Mouse (Mus musculus): ENCODE results near the gene Skap1. TPM values are rescaled to one million over a fixed set of nuclear protein-coding genes. Genes with fewer than 3 reads are reported as not detected.
A peak's percentile ranks its signal among the peaks of the same experiment; 100 is the strongest.

Gene Skap1
- total RNA-seq, 2 experiments from 2014 or later, result not detected

- DNase-seq, result no peak
- Histone ChIP-seq H3K4me3 (no peak overlapping the region), H3K27ac (no peak overlapping the region)
- no peak for TF ChIP-seq CTCF (IDR thresholded peaks at IDR 0.05)
- intact Hi-C loops (cut with DNase I), result loop anchor here (5.0 kb wide), 1 partner anchor 238 kb away; no protein-coding TSS in a partner anchor
Observed at GRCm38 (mm10) chr11:96624436-96624835, 160.0 kb downstream of the Skap1 start.

DNA sequence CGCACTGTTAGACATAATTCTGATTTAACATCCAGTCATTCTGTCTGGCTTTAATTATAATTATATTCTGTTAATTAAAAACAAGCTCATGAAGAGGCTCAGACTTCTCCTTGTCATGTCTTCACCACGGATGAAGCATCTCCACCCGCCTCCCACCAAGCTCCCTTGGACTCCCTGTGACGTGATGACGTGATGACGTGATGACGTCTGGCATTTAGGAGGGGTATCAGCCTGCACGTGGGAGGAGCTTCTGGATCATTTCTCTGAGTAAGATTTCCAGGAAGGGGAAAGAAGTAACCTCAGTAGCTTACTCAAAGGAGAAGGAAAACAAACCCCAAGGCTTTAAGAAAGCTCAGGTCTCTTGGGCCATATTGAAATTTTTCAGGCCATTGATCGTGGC, 165.4 kb downstream of the Skap1 start:
- intact Hi-C loops (cut with DNase I), result no loop called here
- H3K4me3 ChIP-seq, result no peak overlapping the region
- TF ChIP-seq CTCF (IDR thresholded peaks at IDR 0.05), result no peak

DNA sequence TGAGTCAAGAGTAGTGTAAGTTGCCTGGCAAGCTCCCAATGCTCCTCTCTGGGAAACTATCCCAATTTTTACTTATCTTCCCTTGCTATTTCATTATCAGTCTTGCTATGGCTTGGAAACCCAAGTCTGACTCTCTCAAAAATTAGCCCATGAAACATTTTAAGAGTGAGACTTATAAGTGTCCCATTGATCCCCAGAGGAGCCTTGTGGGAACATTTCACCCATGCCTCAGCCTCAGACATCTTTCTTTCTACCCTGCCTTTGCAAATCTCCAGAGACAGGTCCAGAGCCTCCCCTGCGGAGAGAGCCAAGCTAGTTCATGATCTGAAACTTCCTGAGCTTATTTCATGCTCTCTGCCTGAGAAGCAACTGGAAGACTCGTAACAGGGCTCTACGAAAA, 167.1 kb downstream of the Skap1 start:
- no peak overlapping the region for H3K27ac ChIP-seq
- intact Hi-C loops (cut with DNase I), result no loop called here
- no peak for TF ChIP-seq CTCF (IDR thresholded peaks at IDR 0.05)
- H3K4me3 ChIP-seq, result no peak overlapping the region
- no peak for DNase-seq

More for the DNA sequence above, 165.4 kb downstream of the Skap1 start:
- no peak for DNase-seq
- no peak overlapping the region for H3K27ac ChIP-seq

DNA sequence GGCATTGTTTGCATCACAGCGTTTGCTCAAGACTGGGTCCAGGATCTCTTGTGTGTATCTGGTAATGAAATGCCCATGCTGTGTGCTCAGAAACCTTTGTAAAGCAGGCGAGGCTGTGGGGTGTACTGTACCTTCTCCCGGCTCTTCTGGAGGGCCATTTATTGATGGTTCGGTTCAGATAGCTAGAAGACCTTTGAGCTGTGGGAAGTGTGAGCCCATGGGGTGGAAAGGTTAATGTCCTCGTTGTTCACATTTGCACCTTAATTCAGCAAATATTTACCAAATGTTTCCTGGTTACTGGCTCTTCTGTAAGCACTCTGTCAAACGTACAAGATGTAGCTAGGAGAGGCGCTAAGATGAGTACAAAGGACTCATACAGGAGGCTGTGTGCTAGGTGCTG, 173.5 kb downstream of the Skap1 start:
- Histone ChIP-seq H3K27ac (no peak overlapping the region), H3K4me3 (no peak overlapping the region)
- TF ChIP-seq CTCF (IDR thresholded peaks at IDR 0.05), result no peak
- no peak for DNase-seq
- intact Hi-C loops (cut with DNase I), result no loop called here

DNA sequence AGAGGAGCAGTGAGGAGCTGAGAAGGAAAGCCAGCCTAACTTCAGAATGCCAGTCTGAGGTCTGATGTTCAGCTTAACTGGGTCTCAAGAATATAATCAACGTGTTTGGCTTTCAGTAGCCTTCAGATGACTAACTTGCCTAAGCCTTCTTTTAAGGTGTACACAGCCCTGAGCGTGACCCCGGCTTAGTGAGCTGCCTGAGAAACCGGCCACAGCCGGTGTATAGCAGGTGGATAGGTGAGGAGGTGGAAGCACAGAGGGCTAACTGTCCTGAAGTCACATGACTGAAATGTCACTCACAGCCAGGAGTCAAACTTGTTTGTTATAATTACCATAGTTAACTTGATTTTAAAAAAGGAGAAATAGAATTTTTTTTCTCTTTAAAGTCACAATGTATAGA, 175.4 kb downstream of the Skap1 start:
- Histone ChIP-seq H3K4me3 (no peak overlapping the region), H3K27ac (no peak overlapping the region)
- no peak for DNase-seq
- no peak for TF ChIP-seq CTCF (IDR thresholded peaks at IDR 0.05)
- intact Hi-C loops (cut with DNase I), result no loop called here

DNA sequence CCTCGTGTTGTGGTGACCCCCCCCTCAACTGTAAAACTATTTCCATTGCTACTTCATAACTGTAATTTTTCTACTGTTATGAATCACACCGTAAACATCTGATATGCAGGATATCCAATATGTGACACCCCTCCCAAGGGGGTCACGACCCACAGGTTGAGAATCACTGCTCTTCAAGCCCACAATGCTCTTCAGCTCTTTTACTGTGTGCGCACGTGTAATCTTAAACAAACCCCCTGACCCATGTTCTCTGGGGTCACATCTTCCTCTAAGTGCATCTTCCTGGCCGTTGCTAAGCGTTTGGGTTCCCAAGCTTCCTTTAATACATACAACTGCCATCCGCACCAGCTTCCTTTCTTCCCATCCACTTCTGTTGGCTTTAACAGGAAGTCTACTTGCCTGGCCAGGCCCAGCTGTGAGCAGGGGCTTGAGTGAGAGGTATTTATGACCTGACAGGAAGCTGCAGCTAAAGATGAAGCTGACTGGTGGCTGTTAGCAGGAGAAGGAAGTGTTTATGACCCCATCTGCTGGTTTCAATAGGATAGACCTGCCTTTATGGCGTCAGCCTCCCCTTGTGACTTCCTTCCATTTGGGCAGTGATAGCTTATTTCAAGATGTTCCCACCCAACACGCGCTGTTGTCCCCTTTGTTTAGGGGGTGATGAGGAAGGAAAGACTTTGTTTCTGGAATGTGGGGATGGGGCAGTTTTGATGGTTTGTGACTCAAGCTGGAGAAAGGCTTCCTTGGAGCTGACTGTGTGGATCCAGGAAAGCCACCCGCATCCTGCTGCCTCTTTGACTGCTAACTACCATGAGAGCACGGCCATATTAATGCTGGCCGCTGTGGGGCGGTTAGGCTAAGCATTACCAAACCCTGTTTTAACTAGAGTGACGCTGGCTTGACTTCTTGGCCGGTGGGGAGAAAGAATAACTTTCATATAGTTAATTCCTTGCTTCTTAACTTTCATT, 178.1 kb downstream of the Skap1 start:
- DNase-seq, result no peak
- intact Hi-C loops (cut with DNase I), result no loop called here
- H3K27ac ChIP-seq, result no peak overlapping the region
- no peak overlapping the region for H3K4me3 ChIP-seq
- TF ChIP-seq CTCF (IDR thresholded peaks at IDR 0.05), result no peak

GRCm38 (mm10) chr11:96644969-96645368, 180.6 kb downstream of the Skap1 start:
- H3K4me3 ChIP-seq, result no peak overlapping the region
- no peak for TF ChIP-seq CTCF (IDR thresholded peaks at IDR 0.05)
- no peak for DNase-seq
- intact Hi-C loops (cut with DNase I), result no loop called here
- H3K27ac ChIP-seq, result no peak overlapping the region

DNA sequence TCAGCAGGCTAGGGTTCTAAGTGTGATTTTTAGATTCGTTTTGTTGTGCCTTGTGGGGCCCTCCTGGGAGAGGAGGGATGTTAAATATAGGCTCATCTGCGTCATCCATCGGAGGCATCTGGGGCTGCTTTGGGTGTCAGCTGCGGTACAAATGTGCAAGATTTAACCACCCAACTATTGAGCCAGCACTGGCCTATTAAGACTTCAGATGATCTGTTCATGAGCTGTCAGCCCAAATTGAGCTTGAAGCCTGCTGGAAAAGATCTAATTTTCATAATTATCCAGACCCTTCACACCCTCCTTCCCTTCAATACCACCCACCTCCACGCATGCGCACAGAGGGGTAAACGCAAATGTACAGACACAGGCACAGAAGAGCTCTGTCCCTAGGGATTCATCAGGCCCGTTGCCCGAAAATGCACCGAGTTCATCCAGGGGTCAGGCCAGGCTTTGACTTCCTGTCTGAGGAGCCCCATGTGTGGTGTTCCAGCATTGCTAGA, 181.2 kb downstream of the Skap1 start:
- intact Hi-C loops (cut with DNase I), result no loop called here
- TF ChIP-seq CTCF (IDR thresholded peaks at IDR 0.05), result no peak
- H3K27ac ChIP-seq, result peak overlapping the region; percentile 24; the same call in 1 of the 2 replicates
- no peak overlapping the region for H3K4me3 ChIP-seq
- DNase-seq, result peak; percentile 40

DNA sequence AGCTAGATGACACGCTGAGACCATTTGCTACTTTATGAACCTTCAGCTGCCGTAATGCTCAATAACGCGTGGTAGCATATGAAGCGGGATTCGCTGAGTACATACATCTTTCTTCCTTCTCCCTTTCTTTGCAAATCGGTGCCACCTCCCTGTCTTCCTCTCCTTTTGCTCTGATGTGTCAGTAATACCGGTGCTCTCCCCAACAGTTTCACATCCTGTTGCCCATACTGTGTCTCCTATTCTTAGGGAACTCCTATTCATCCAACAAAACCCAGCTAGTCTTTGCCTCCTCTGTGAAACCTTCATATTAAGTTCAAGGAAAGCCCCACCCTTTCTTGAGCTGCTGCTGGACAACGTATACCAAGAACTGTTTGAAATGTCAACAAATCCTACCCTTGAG, 187.5 kb downstream of the Skap1 start:
- H3K27ac ChIP-seq, result no peak overlapping the region
- intact Hi-C loops (cut with DNase I), result no loop called here
- no peak for DNase-seq
- TF ChIP-seq CTCF (IDR thresholded peaks at IDR 0.05), result no peak
- H3K4me3 ChIP-seq, result no peak overlapping the region

GRCm38 (mm10) chr11:96653867-96654266, 189.5 kb downstream of the Skap1 start:
- no peak for DNase-seq
- TF ChIP-seq CTCF (IDR thresholded peaks at IDR 0.05), result no peak
- no peak overlapping the region for H3K4me3 ChIP-seq
- no peak overlapping the region for H3K27ac ChIP-seq
- intact Hi-C loops (cut with DNase I), result no loop called here

DNA sequence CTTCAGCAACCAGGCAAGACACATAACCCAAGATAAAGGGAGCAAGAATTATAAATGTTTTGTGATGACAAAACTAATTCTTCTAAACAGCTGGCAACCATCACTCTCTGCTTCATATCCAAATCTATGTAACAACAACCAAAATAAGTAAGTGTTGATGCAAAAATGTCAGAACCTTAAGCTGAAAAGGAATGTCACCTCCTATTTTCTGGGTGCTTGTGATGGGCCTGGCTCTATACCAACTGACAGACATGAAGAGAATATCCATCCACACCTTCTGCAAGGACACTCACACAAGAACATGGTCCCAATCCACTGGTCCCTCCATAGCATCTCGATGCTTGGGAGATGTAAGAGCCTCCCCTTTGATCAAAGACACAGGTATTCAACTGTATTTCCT, 194.0 kb downstream of the Skap1 start:
- intact Hi-C loops (cut with DNase I), result no loop called here
- H3K27ac ChIP-seq, result no peak overlapping the region

DNA sequence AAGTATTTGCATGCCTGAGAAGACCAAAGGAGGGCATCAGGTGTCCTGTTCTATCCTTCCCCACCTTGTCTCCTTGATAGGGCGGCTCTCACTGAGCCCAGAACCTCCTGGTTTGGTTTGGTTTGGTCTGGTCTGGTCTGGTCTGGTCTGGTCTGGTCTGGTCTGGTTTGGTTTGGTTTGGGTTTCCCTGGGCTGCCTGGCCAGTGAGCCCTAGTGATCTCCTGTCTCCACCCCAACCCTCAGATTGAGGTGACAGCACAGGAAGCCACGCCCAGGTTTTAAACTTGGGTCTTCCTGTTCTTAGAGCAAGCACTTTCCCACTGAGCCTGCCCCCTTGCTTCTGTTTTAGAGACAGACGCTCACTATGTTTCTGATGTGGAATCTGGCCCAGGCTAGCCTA, 202.5 kb downstream of the Skap1 start:
- Histone ChIP-seq H3K4me3 (no peak overlapping the region), H3K27ac (no peak overlapping the region)
- DNase-seq, result no peak
- TF ChIP-seq CTCF (IDR thresholded peaks at IDR 0.05), result no peak
- intact Hi-C loops (cut with DNase I), result no loop called here

More for the DNA sequence above, 194.0 kb downstream of the Skap1 start:
- H3K4me3 ChIP-seq, result no peak overlapping the region
- DNase-seq, result no peak
- no peak for TF ChIP-seq CTCF (IDR thresholded peaks at IDR 0.05)

DNA sequence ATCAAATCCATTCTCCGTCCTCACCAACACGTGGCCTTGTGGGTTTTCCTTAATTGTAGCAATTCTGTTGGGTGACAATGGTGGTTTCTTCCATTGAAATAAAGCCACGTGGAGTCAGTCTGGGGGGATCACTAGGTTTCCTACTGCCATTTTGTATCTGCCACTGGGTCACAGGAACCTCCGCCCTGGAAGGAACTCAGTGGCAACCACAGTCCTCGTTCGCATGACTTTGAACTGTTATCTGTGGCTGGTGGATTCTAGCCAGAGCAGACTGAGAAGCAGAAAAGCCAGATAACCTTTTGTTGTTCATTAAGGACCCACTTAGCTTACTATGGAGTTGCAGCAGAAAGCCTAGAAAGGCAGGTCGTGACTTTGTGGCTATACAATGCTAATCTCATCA, 204.0 kb downstream of the Skap1 start:
- Histone ChIP-seq H3K4me3 (no peak overlapping the region), H3K27ac (no peak overlapping the region)
- TF ChIP-seq CTCF (IDR thresholded peaks at IDR 0.05), result no peak
- intact Hi-C loops (cut with DNase I), result no loop called here
- DNase-seq, result no peak
